Mouse (Mus musculus) thymus, postnatal 0 days (tissue): ENCODE data around the gene Eif4e3. TPM values are rescaled to one million over a fixed set of nuclear protein-coding genes. Genes with fewer than 3 reads are reported as not detected.

Source experiments
- DNase-seq: peaks from one replicate; pipeline ENCODE4 v3.0.0-alpha.2; 2015; ENCODE audit warnings: low spot score
- polyA plus RNA-seq: library from polyadenylated mRNA; unstranded; fragments of >200 nt; fragmentation: Nextera tagmentation; extraction: Ambion mirVana; gene quantifications from 2 replicates; pipeline ENCODE4 v1.2.1, GENCODE M21; 2015

Eif4e3 gene
- polyA plus RNA-seq, result 36.4 and 43.2 TPM in 2 replicates

DNA sequence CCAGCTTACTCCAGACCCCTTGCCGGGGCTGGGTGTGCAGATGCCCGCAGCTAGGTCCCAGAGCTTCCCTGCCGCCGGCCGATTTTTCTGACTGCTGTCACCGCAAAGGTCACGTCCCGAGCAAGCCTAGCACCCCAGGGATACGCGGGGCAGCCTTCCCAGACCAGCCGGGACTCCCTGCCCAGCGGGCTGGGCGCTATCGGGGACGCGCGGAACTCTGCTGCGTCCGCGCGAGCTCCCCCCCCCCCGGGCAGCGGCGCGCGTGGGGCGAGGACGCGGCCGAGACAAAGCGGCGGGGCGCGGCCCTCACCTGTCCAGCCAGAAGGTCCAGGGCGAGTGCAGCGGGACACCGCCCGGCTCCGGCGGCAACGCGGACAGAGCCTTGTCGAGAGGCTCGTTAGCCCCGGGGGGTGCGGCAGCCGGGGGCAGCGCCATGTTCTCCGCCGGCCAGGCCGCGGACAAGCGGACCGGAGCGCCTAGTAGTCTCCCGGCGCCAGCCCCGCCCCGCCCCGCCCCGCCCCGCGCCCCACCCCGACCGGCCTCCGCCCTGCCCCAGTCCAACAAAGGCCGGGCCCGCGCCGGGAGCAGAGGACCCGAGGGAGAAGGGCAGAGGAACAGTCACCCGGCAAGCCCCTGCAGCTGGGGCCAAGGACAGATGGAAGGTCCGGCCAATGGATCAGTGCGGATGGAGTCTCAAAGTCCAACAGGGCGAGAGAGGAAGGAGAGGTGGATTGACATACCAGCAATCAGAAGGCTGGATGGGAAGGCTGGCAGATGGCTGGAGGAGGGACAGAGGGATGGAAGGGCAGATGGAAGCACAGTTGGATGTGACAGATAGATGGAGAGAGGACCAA lies at the start of gene Eif4e3, which contains the start of gene Gm20696:
Eif4e3 (minus strand) TSS at position 454 of the 854 bp plus-strand sequence.
Gm20696 (minus strand) TSS at position 480 of the 854 bp plus-strand sequence.
- peak; percentile 37 for DNase-seq

DNA sequence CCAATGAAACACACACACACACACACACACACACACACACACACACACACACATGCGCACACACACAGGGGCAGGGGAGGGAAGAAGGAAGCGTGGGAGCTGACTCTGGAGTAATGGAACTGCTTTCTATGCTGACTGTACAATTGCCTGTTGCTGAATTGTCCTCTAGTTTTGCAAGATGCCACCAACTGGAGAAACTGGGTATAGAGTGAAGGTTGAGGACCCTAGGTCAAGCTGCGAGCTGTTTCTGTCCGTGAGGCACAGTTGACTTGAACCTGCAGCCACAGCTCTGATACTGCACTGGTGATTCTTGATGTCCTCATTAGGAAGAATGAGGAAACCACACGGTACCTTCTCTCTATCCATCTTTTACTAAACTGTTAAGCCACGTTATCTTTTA lies 49.3 kb upstream of the Eif4e3 start:
- DNase-seq, result no peak

DNA sequence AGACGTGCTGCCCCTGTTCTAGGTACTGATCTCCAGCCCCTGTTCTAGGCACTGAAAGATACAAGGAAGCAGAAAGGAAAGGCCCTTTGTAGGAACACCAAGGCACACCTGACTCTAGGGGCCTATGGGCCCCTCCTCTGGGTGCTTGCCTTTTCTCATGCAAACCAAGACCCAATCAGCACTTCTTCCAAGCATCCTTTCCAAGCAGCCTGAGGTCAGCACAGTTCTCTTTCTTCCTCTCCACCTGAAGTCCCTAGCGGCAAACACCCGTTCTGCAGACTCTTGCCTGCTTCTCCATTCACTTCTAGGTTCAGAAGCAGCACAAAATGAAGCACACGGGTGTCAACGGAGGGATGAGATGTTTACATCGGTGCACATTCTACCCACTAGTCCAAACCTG lies 48.6 kb upstream of the Eif4e3 start:
- DNase-seq, result no peak

DNA sequence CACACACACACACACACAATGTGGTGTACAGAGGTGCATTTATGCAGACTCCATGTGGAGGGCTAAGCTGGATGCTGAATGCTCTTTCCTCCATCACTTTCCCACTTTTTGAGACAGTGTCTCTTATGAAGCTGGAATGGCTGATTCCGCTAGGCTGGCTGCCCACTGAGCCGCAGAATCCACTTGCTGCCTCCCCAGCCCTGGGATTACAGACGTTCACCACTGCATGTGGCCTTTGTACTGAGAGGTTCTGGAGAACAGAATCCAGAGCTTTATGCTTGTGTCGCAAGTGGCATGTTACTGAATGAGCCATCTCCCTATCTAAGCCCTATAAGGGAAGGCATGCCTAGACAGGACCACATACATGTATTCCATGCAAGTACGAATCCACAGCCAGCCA lies 46.7 kb upstream of the Eif4e3 start:
- DNase-seq, result no peak

DNA sequence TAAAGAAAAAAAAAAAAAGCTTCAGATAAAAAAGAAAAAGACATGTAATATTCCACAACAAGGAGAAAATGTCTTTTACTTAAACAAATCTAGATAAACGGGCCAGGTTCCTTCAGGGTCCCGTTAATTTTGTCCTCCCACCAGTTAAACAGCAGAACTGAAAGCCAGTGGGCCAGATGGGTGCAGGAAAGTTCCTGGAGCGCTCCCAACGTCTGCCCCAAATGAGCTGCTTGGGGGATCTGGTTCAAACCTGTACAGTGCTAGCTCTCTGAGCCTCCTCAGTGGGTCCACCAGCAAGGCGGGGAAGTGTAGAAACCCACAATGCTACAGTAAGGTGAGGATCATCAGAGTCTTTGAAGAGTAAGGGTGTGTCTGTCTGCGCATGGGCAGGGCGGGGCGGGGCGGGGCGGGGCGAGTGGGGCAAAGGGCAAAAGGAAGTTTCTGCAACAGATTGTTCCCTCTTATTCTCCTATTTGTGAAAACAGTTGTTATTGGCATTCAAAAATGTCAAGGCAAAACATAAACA lies 45.1 kb upstream of the Eif4e3 start:
- no peak for DNase-seq

DNA sequence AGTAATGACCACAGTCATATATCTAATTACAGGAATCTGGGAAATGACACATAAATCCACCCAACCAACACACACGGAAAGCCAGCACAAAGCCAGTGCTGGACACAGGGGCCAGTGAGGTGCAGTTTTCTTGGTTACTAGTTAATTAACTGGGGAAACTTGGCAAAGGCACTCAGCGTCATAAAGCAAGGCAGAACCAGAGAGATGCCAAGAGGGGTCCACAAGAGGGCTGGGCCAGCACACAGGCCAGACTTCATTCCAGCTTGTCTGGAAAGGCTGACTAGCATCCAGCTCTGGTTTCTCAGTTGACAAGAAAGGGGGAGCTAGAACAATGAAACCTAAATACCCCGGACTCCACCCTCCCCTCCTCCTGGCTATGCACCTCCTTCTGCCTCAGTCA lies 33.9 kb upstream of the Eif4e3 start:
- no peak for DNase-seq

DNA sequence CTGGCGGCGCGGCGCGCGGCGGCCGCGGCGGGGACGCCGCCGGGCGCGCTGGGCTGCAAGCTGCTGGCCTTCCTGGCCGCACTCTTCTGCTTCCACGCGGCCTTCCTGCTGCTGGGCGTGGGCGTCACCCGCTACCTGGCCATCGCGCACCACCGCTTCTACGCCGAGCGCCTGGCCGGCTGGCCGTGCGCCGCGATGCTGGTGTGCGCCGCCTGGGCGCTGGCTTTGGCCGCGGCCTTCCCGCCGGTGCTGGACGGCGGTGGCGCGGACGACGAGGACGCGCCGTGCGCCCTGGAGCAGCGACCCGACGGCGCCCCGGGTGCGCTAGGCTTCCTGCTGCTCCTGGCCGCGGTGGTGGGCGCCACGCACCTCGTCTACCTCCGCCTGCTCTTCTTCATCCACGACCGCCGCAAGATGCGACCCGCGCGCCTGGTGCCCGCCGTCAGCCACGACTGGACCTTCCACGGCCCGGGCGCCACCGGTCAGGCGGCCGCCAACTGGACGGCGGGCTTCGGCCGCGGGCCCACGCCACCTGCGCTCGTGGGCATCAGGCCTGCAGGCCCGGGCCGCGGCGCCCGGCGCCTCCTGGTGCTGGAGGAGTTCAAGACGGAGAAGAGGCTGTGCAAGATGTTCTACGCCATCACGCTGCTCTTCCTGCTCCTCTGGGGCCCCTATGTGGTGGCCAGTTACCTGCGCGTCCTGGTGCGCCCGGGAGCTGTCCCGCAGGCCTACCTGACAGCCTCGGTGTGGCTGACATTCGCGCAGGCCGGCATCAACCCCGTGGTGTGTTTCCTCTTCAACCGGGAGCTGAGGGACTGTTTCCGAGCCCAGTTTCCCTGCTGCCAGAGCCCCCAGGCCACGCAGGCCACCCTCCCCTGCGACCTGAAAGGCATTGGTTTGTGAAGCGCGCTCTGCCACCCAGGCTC lies 26.6 kb upstream of the Eif4e3 start:
- DNase-seq, result no peak

DNA sequence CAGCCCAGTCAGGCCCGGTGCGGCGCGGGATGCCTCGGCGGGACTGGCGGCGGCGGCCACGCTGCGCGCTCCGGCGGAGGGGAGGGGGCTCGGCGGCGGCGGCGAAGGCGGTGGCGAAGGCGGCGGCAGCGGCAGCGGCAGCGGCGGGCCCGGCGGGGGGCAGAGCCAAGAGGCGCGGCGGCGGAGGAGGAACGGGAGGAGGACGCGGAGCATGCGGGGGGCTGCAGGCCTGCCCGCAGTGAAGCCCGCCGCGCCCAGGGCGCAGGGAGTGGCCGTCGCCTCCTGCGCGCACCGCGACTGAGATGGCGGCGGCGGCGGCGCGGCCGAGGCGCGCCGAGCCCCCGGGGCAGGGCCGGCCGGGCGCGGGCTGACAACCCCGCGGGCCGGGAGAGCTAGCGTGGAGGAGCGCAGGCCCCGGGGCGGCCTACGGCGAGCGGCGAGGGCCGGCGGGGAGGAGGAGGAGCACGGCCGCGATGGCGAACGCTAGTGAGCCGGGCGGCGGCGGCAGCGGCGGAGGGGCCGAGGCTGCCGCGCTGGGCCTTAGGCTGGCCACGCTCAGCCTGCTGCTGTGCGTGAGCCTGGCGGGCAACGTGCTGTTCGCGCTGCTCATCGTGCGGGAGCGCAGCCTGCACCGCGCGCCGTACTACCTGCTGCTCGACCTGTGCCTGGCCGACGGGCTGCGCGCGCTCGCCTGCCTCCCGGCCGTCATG lies 25.8 kb upstream of the Eif4e3 start, which contains the start of gene Gpr27:
Gpr27 (plus strand) TSS at position 474 of the 710 bp plus-strand sequence.
- peak; percentile 8 for DNase-seq

DNA sequence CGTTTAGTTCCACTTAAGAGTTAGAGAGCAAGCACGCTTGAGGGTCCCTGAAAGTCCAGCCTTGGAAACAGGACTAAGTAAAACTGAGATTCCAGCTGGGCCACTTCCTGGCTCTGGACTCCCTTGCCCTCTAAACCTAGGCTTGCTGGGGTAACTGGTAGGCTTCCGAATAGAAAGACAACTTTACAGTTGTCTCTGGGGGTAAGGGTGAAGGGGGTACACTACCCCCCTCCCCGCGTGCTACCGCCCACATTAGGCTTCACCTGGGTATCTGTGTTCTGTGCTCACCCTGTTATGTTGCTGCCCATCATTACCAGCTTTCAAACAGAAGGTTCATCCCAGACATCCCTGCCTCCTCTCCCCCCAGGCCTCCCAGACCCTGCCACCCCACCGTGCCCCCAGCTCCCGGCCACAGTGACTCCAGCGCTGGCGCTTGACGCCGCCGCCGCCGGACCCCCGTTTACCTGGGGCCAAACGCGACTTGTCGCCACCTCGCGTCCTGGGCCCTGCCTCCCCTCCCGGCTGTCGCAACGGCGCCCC lies 25.2 kb upstream of the Eif4e3 start:
- DNase-seq, result no peak

DNA sequence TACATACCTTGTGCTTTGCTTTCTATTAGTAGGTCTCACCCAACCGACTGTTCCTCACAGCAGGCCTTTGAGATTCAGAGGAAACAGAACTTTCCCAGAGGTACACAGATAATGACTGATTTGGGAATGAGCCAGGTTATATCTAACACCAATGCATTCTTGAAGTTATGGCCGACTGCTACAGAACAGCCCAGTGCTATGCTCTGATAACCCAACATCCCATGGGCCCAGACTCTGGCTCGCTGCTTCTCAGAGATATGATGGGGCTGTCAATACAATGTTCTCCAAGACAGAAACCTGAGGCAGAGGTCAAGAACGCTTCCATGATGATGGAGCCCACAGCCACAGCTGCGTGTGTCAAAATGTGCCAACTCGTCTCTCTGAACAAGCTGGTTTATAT lies 21.9 kb upstream of the Eif4e3 start:
- DNase-seq, result no peak

DNA sequence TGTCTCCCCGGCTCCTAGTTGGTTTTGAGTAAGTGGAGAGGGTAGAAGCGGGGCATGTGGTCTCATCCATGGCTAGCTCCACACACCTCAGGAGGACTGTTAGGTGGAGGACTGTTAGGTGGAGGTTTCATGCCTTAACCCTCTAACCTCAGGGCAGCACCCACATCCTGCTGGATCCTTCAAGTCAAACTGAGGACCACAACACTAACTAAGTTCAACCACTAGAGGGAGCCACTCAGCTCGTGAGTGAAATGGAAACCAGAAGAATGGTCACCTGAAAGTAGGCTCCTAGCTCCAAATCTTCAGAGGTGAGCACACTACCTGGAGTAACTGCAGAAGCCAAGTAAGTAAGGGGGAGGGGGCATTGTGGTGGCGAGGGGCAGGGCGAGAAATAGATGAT lies 18.3 kb upstream of the Eif4e3 start:
- DNase-seq, result peak; percentile 87

DNA sequence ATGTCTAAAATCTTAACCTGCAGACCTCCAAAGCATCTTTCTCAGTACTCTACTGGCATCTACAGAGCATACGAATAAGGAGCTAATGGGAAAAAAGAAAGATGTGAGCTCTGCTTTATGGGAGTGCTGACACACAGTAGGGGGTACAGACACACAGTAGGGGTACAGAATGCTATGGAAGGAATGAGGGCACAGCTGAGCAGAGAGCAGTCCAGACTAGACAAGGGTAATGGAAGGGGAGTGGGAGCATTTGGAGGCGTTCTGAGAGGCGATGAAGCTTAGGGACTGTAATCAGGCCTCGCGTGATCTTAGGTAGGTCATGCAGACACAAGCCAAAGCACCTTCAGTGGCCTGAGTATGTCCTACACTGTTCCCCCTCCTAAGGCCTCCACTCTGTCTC lies 17.4 kb upstream of the Eif4e3 start:
- DNase-seq, result no peak

DNA sequence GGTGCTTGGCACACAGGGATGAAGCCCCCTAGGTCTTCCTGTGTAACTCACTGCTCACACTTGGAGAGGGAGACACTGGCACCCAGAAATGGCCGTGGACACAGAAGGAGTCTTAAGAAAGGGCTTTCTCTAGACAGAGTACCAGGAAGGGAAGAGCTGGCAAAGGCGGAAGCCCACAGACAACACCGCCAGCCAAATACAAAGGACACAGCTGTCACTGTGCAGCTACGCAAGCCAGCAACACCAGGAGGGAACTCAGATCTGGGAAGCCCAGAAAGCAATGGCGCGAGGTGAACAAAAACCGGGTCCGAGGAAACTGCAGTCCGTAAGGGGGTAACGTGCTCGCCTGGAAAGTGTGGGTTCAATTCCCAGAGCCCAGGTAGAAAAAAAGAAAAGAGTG lies 11.5 kb upstream of the Eif4e3 start:
- no peak for DNase-seq

DNA sequence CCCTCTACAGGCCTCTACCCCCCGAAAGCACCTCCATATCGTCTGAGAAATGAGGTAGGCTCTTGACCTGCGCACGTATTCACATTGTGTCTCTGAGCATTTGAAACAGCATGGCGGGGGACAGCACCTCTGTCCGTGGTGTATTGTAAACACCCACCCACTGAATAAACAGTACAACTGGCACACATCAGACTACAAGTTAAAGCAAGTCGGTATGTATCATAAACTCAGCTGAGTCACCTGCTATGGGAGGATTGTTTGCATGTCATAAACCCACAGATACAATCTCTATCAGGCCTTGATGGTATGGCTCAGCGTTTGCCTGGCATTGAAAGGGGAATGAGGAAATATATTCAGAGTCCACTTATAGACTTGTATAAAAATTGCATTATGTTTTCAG lies 10.8 kb upstream of the Eif4e3 start:
- DNase-seq, result no peak

DNA sequence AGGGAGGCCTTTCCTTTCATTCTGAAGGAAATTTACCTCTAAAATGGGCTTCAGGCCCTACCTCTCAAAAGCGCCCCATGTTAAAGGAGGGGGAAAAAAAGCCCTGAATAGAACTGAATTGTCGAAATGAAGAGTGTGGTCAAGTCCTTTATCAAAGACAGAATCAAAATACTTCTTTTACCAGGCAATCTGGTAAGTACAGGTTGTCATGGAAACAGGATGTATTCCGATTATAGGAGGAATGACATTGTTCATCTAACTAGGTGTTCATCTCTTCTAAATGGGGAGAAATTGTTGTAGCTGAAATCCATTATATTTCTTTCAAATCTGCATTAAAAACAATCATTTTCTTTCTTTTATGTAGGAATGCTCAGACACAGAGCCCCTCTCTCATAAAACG lies 7.9 kb upstream of the Eif4e3 start:
- no peak for DNase-seq

DNA sequence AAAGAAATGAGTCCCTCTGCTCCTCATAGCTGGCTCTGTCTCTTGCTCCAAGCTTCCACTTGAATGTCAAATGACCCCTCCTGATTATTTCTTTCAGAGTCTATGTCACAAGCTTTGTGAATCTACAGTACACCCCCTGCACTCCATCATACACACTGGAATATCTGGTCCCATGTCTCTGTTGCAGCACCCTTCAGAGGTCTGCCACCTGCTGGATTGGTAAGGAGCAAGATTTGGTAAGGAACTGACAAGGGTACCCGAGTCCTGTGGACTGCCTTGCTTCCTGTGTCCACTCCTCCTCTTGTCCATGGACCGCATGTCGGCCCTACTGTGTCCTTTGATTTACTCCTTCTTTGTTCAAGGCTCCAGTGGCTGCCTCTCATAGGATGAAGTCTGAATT lies 5.2 kb upstream of the Eif4e3 start:
- DNase-seq, result no peak

DNA sequence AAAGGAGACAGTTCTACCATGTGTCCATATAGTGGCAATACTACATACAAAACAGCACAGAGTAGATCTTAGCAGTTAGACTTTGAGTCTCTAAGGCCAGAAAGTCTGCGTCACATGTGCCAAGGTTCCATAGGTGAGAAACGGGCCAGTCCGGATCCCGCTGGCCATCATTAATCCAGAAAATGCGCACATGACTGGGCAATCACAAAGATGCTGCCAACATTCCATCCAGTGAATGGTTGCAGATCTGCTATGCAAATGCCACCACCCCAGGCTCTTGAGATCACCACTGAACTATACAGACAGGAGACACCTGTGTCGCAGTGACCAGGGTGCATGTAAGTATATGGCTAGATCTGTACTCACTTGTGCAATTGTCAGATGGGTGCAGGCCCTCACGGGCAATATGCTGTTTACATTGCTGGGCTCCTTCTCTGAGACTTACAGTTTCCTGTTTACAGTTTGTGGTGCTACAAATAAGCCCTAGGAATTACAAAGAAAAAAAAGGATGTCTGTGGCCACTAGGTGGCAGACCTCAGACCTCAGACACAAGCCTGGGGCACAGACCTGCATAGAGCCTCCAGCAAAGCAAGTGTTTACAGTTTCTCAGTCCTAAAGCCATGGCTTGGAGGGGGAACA lies 4.0 kb upstream of the Eif4e3 start:
- DNase-seq, result peak; percentile 86

DNA sequence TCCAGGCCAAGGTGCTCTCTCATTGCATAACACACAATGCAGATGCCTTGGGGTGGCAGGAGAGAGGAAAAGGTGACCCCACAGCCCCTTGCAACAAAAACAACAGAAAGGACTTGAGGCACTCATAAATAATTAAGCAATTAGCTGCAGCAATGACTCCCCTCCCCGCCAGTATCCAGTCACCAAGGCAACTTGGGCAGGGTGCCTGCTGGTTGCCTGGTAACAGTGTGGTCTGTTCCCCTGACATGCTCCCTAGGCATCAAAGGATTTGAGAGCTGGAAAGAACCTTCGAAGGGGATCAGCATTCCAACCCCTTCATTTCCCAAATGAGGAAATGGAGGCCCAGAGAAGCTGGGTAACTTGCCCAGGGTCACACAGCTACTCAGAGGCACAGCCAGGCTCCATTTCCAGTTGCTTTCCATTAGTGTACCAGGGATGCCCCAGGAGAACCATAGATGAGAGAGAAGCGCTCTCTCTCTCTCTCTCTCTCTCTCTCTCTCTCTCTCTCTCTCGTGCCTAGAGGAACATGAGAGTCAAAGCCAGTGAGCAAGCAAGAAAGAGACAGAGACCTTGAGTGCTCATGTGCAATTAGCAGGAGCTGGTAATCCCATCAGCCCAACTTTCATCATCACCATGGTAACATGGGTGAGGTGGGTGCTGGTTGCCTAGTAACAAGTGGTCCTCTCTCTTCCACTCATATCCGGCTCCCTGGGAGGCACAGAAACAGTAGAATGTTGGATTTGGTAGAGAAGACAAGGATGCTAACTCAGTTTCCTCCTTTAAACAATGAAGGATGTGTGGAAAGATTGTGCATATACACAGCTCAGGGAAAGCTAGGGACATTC lies 3.1 kb upstream of the Eif4e3 start:
- DNase-seq, result no peak

DNA sequence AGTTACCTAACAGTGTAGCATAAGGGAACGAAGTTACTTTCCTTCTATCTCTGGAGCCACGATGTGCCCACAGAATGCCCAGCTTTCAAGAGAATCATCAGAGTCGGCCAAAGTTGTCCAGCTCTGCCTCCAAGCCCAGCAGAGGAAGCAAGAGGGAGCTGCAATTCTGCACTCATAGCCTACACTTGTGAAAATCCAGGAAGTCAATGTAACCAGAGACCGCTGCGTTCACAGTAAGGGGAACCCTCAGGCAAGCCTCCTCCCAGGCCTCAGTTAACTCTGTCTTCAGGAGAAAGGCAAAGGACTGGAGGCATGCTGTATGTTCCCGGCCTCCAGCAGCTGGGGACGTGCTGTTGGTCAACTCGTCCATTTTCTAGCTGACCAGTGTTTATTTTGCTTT lies 719 bp upstream of the Eif4e3 start:
- peak; percentile 43 for DNase-seq
